ENCODE assay signal across 9 mouse cellular contexts in genomic region chr4:120120276-120120675, GRCm38 (mm10). TPM values are rescaled to one million over a fixed set of nuclear protein-coding genes. Genes with fewer than 3 reads are reported as not detected.
DNase-seq lines count a peak whose midpoint lies in the region; ATAC-seq and TF ChIP-seq lines count a peak whose summit lies in the region.
"Had no signal": no experiment of that assay in that cellular context is flagged by ENCODE, and none has a peak within 500 bp of the region (broad histone marks: within the 10 kb centered on the region; RNA-seq: fewer than 3 reads in every experiment).

No protein-coding gene starts in this region.

- 33% methylated on average over 8 of the region's 8 CpGs for WGBS in forebrain, embryonic 10.5 days
- 37% methylated on average over 8 of the region's 8 CpGs for WGBS in forebrain, embryonic 12.5 days
- 35% methylated on average over 8 of the region's 8 CpGs for WGBS in embryonic facial prominence, embryonic 10.5 days
- 37% methylated on average over 8 of the region's 8 CpGs for WGBS in hindbrain, embryonic 15.5 days
- WGBS in liver, postnatal 0 days (ENCODE audit: insufficient replicate concordance) = 29% methylated on average over 8 of the region's 8 CpGs

- peak; percentile 85 for TF ChIP-seq CTCF in liver, postnatal 0 days (IDR thresholded peaks at IDR 0.05; ENCODE audit: low read depth)

- no peaks in the 10 kb centered on the region for H3K27me3 ChIP-seq in forebrain, embryonic 10.5 days (ENCODE audit: poor library complexity, severe bottlenecking)
- no peaks in the 10 kb centered on the region for H3K27me3 ChIP-seq in forebrain, embryonic 12.5 days
- no peaks in the 10 kb centered on the region for H3K27me3 ChIP-seq in embryonic facial prominence, embryonic 10.5 days (replicated peaks; ENCODE audit: low read depth, poor library complexity, severe bottlenecking)
- no peaks in the 10 kb centered on the region for H3K27me3 ChIP-seq in hindbrain, embryonic 15.5 days
- H3K27me3 ChIP-seq in liver, postnatal 0 days (ENCODE audit: insufficient read depth, low read length) = no peaks in the 10 kb centered on the region

- no peak overlapping the region for H3K27ac ChIP-seq in forebrain, embryonic 10.5 days
- H3K27ac ChIP-seq in forebrain, embryonic 12.5 days = no peak overlapping the region
- H3K27ac ChIP-seq in embryonic facial prominence, embryonic 10.5 days (replicated peaks) = no peak overlapping the region
- H3K27ac ChIP-seq in hindbrain, embryonic 15.5 days (replicated peaks) = no peak overlapping the region
- no peak overlapping the region for H3K27ac ChIP-seq in liver, postnatal 0 days (ENCODE audit: low read depth)
- H3K27ac ChIP-seq: heart, embryonic 13.5 days had no signal

- no peaks in the 10 kb centered on the region for H3K4me1 ChIP-seq in forebrain, embryonic 10.5 days
- no peaks in the 10 kb centered on the region for H3K4me1 ChIP-seq in forebrain, embryonic 12.5 days
- no peaks in the 10 kb centered on the region for H3K4me1 ChIP-seq in embryonic facial prominence, embryonic 10.5 days
- no peaks in the 10 kb centered on the region for H3K4me1 ChIP-seq in hindbrain, embryonic 15.5 days (replicated peaks)
- H3K4me1 ChIP-seq in liver, postnatal 0 days (ENCODE audit: insufficient read depth) = no peaks in the 10 kb centered on the region

- no peak for ATAC-seq in forebrain, embryonic 12.5 days (ENCODE audit: low FRiP score)
- peak; percentile 58; the same call in 1 of the 2 replicates for ATAC-seq in hindbrain, embryonic 15.5 days (ENCODE audit: low FRiP score, low read depth)
- no peak for ATAC-seq in liver, postnatal 0 days

- no peak for TF ChIP-seq EP300 in liver, postnatal 0 days (IDR thresholded peaks at IDR 0.05; ENCODE audit: low read depth)

- H3K36me3 ChIP-seq in forebrain, embryonic 10.5 days (replicated peaks) = no peaks in the 10 kb centered on the region
- H3K36me3 ChIP-seq in forebrain, embryonic 12.5 days (replicated peaks) = no peaks in the 10 kb centered on the region
- H3K36me3 ChIP-seq in embryonic facial prominence, embryonic 10.5 days (replicated peaks) = no peaks in the 10 kb centered on the region
- H3K36me3 ChIP-seq in hindbrain, embryonic 15.5 days = no peaks in the 10 kb centered on the region
- H3K36me3 ChIP-seq in liver, postnatal 0 days (replicated peaks; ENCODE audit: insufficient read depth, low read length) = no peaks in the 10 kb centered on the region
- H3K36me3 ChIP-seq: heart, embryonic 13.5 days had no signal

- H3K9ac ChIP-seq in forebrain, embryonic 12.5 days = no peak overlapping the region
- no peak overlapping the region for H3K9ac ChIP-seq in hindbrain, embryonic 15.5 days
- H3K9ac ChIP-seq in liver, postnatal 0 days (replicated peaks) = no peak overlapping the region
- H3K9ac ChIP-seq: heart, embryonic 13.5 days had no signal

- peak; percentile 35 for DNase-seq in forebrain, embryonic 10.5 days (ENCODE audit: extremely low spot score, low spot score)
- peak; percentile 66 for DNase-seq in 3T3-L1 (ENCODE audit: low read depth, low spot score)
- DNase-seq in adrenal gland, postnatal 25 days = peak; percentile 74
- DNase-seq in embryonic facial prominence, embryonic 10.5 days (ENCODE audit: low spot score) = peak; percentile 61
- DNase-seq in liver, postnatal 0 days = peak; percentile 58
- DNase-seq in retina, embryonic 14.5 days (ENCODE audit: low spot score) = peak; percentile 70

- H3K9me3 ChIP-seq in forebrain, embryonic 10.5 days = no peaks in the 10 kb centered on the region; the same call in 1 of the 2 replicates
- H3K9me3 ChIP-seq in forebrain, embryonic 12.5 days = no peaks in the 10 kb centered on the region
- no peaks in the 10 kb centered on the region for H3K9me3 ChIP-seq in embryonic facial prominence, embryonic 10.5 days
- H3K9me3 ChIP-seq in hindbrain, embryonic 15.5 days = no peaks in the 10 kb centered on the region
- H3K9me3 ChIP-seq in liver, postnatal 0 days (ENCODE audit: low read length) = no peaks in the 10 kb centered on the region

- no peak overlapping the region for H3K4me2 ChIP-seq in forebrain, embryonic 12.5 days
- H3K4me2 ChIP-seq in hindbrain, embryonic 15.5 days = no peak overlapping the region
- no peak overlapping the region for H3K4me2 ChIP-seq in liver, postnatal 0 days (ENCODE audit: low read depth, low read length)
- H3K4me2 ChIP-seq: heart, embryonic 13.5 days had no signal

- H3K4me3 ChIP-seq in forebrain, embryonic 10.5 days = no peak overlapping the region
- no peak overlapping the region for H3K4me3 ChIP-seq in forebrain, embryonic 12.5 days (replicated peaks)
- no peak overlapping the region for H3K4me3 ChIP-seq in embryonic facial prominence, embryonic 10.5 days
- no peak overlapping the region for H3K4me3 ChIP-seq in hindbrain, embryonic 15.5 days
- no peak overlapping the region for H3K4me3 ChIP-seq in liver, postnatal 0 days (ENCODE audit: low read depth, low read length)
- H3K4me3 ChIP-seq: heart, embryonic 13.5 days had no signal

RNA-seq across cellular contexts. Expression of gene Edn2, which starts 40.7 kb away (rescaled TPM):
- polyA plus RNA-seq in forebrain, embryonic 10.5 days (2016; fragmentation: Nextera tagmentation; extraction: Ambion mirVana) = not detected in 2 replicates
- 0.22 TPM in 1 of 2 replicates, not detected in the other for polyA plus RNA-seq in forebrain, embryonic 12.5 days (2016; fragmentation: Nextera tagmentation; extraction: Ambion mirVana)
- total RNA-seq in adrenal gland, postnatal 25 days (2021) = not detected in 2 replicates
- polyA plus RNA-seq in embryonic facial prominence, embryonic 10.5 days (2016; fragmentation: Nextera tagmentation; extraction: Ambion mirVana) = not detected in 2 replicates
- 0.10 TPM in 2 replicates for polyA plus RNA-seq in hindbrain, embryonic 15.5 days (2015; fragmentation: Nextera tagmentation; extraction: Ambion mirVana)
- 0.07 and 0.19 TPM in 2 replicates for polyA plus RNA-seq in liver, postnatal 0 days (2015; fragmentation: Nextera tagmentation; extraction: Ambion mirVana)

RNA-seq across cellular contexts. Expression of gene AL607142.1, which starts 55.5 kb away (rescaled TPM):
- not detected in 2 replicates for polyA plus RNA-seq in forebrain, embryonic 10.5 days (2016; fragmentation: Nextera tagmentation; extraction: Ambion mirVana)
- not detected in 2 replicates for polyA plus RNA-seq in forebrain, embryonic 12.5 days (2016; fragmentation: Nextera tagmentation; extraction: Ambion mirVana)
- total RNA-seq in adrenal gland, postnatal 25 days (2021) = not detected in 2 replicates
- polyA plus RNA-seq in embryonic facial prominence, embryonic 10.5 days (2016; fragmentation: Nextera tagmentation; extraction: Ambion mirVana) = not detected in 2 replicates
- not detected in 2 replicates for polyA plus RNA-seq in hindbrain, embryonic 15.5 days (2015; fragmentation: Nextera tagmentation; extraction: Ambion mirVana)
- not detected in 2 replicates for polyA plus RNA-seq in liver, postnatal 0 days (2015; fragmentation: Nextera tagmentation; extraction: Ambion mirVana)
- polyA plus RNA-seq: heart, embryonic 13.5 days had no signal
